Mouse (Mus musculus) forebrain, postnatal 0 days (tissue): ENCODE results near the gene Galr3. TPM values are rescaled to one million over a fixed set of nuclear protein-coding genes. Genes with fewer than 3 reads are reported as not detected.

Experiments used
- ATAC-seq: fragments of 200-750 bp; cut with Nextera tagmentation; 2 replicates; pipeline ENCODE4 v1.8.0; 2017; ENCODE audit warnings: mild to moderate bottlenecking, moderate library complexity
- DNase-seq: peaks from one replicate; pipeline ENCODE4 v3.0.0-alpha.2; 2015
- H3K27ac ChIP-seq: fragments of 300-500 bp; sonication (generic); 2 replicates; pipeline ENCODE4 v1.5.1; 2014; ENCODE audit warnings: low read depth, mild to moderate bottlenecking, antibody characterized with exemption, low read length, moderate library complexity, mixed read lengths
- H3K27me3 ChIP-seq: fragments of 300-500 bp; sonication (generic); 2 replicates; pipeline ENCODE4 v1.6.1; 2014; ENCODE audit warnings: mild to moderate bottlenecking, low read length, mixed read lengths; ENCODE audit not compliant: insufficient read depth
- H3K36me3 ChIP-seq: fragments of 300-500 bp; sonication (generic); 2 replicates; pipeline ENCODE4 v1.6.1; 2014; ENCODE audit warnings: mild to moderate bottlenecking, moderate library complexity; ENCODE audit not compliant: insufficient read depth
- H3K4me1 ChIP-seq: fragments of 300-500 bp; sonication (generic); 2 replicates; pipeline ENCODE4 v1.6.1; 2014; ENCODE audit warnings: antibody characterized with exemption; ENCODE audit not compliant: insufficient read depth
- H3K4me2 ChIP-seq: fragments of 300-500 bp; sonication (generic); 2 replicates; pipeline ENCODE4 v1.6.1; 2014; ENCODE audit warnings: low read depth, mild to moderate bottlenecking, moderate library complexity
- H3K4me3 ChIP-seq: fragments of 300-500 bp; sonication (generic); 2 replicates; pipeline ENCODE4 v1.5.1; 2014; ENCODE audit warnings: low read depth, low read length, mixed read lengths
- H3K9ac ChIP-seq: fragments of 300-500 bp; sonication (generic); 2 replicates; pipeline ENCODE4 v1.6.1; 2014; ENCODE audit warnings: mild to moderate bottlenecking
- H3K9me3 ChIP-seq: fragments of 300-500 bp; sonication (generic); 2 replicates; pipeline ENCODE4 v1.6.1; 2016; ENCODE audit warnings: low read length
- CTCF ChIP-seq: sonication (generic); IDR thresholded peaks from 2 replicates; pipeline ENCODE4 v1.5.1; 2016; ENCODE audit warnings: antibody characterized with exemption, control low read depth, low read depth
- WGBS: fragments of 180-500 bp; shearing (Covaris S2); extraction: QIAGEN DNeasy Blood & Tissue Kit; methylation state at CpG from one replicate; pipeline ENCODE4 v1.1.7; 2014; 5-methylcytosine and 5-hydroxymethylcytosine counted together
- polyA plus RNA-seq: library from polyadenylated mRNA; unstranded; fragments of >200 nt; fragmentation: Nextera tagmentation; extraction: Ambion mirVana; gene quantifications from 2 replicates; pipeline ENCODE4 v1.2.1, GENCODE M21; 2015
- total RNA-seq: library from RNA; depleted of rRNA; stranded (reverse); fragments of >200 nt; gene quantifications from 2 replicates; pipeline ENCODE4 v1.2.3, GENCODE M21; 2014; rRNA removed

The Galr3 gene
- total RNA-seq = 0.62 TPM in 1 of 2 replicates, not detected in the other
- polyA plus RNA-seq = 0.12 and 0.20 TPM in 2 replicates

DNA sequence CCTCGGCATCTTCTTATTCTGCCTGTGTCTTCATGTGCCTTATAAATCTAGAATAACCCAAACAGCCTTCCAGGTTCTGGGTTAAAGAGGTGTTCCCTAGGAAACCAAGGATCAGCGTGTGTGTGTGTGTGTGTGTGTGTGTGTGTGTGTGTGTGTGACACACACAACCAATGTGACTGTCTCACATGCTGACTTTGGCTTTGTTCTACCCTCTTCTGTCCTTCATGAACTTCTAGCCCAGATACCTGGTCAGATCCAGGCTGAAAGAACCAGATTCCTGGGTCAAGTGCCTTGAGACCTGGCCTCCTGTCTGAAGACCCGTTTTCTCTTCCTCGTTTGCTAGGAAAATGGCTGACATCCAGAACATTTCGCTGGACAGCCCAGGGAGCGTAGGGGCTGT, at the start of gene Galr3:
Gene Galr3 (plus strand): TSS at position 301 of the 400 bp plus-strand sequence.
- Histone ChIP-seq H3K27ac (peak within 1 kb of the TSS; percentile 70), H3K9ac (peak within 1 kb of the TSS; percentile 62), H3K27me3 (peaks cover 21% of the 10 kb centered on the region), H3K4me2 (peak within 1 kb of the TSS; percentile 85), H3K4me1 (peaks cover 7% of the 10 kb centered on the region; the same call in 1 of the 2 replicates), H3K4me3 (peak within 1 kb of the TSS; percentile 61), H3K9me3 (no peaks in the 10 kb centered on the region), H3K36me3 (no peaks in the 10 kb centered on the region)
- TF ChIP-seq CTCF = no peak
- DNase-seq (no peak), ATAC-seq (no peak)
- WGBS = 64% methylated on average over 6 of the region's 6 CpGs

DNA sequence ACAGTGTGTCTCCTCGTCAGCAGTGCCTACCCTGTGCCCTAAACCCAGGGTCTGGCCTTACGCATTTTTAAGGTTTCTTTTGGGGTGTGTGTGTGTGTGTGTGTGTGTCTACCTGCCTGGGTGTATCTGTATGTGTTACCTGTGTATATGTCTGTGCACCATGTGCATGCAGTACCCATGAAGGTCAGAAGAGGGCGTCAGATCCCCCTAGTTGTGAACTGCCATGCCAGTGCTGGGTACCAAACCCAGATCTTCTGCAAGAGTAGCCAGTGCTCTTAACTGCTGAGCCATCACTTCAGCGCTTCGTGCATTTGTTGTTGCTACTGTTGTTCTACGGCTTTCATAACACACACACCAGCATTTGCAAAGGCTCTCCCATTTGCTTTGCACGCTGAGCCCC, 49.5 kb upstream of the Galr3 start:
- H3K27ac ChIP-seq = no peak overlapping the region
- H3K4me1 ChIP-seq = peaks cover 4% of the 10 kb centered on the region; the same call in 1 of the 2 replicates
- TF ChIP-seq CTCF = peak; percentile 26; the same call in 1 of the 2 replicates
- H3K9ac ChIP-seq = no peak overlapping the region
- DNase-seq (no peak), ATAC-seq (no peak)
- 93% methylated on average over 7 of the region's 7 CpGs for WGBS
- H3K36me3 ChIP-seq = peaks cover 61% of the 10 kb centered on the region
- no peak overlapping the region for H3K4me3 ChIP-seq
- H3K9me3 ChIP-seq = no peaks in the 10 kb centered on the region
- H3K27me3 ChIP-seq = no peaks in the 10 kb centered on the region
- no peak overlapping the region for H3K4me2 ChIP-seq

DNA sequence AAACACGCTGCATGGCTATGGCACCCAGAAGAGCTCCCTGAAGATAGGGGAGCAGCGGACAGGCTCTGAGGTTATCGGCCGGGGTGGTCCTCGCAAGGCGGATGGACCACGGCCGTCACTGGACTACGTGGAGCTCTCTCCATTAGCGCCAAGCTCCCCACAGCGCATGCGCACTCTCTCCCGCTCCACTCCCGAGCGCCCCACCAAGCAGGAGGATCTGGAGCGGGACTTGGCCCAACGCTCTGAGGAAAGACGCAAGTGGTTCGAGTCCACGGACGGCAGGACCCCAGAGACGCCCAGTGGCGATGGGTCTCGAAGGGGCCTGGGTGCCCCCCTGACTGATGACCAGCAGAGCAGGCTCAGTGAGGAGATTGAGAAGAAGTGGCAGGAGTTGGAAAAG, 48.8 kb upstream of the Galr3 start:
- Histone ChIP-seq H3K27me3 (no peaks in the 10 kb centered on the region), H3K36me3 (peaks cover 61% of the 10 kb centered on the region), H3K9ac (no peak overlapping the region), H3K27ac (no peak overlapping the region), H3K4me3 (no peak overlapping the region), H3K9me3 (no peaks in the 10 kb centered on the region), H3K4me2 (no peak overlapping the region), H3K4me1 (peaks cover 4% of the 10 kb centered on the region; the same call in 1 of the 2 replicates)
- DNase-seq (no peak), ATAC-seq (no peak)
- no peak for TF ChIP-seq CTCF
- WGBS = 97% methylated on average over 24 of the region's 24 CpGs

DNA sequence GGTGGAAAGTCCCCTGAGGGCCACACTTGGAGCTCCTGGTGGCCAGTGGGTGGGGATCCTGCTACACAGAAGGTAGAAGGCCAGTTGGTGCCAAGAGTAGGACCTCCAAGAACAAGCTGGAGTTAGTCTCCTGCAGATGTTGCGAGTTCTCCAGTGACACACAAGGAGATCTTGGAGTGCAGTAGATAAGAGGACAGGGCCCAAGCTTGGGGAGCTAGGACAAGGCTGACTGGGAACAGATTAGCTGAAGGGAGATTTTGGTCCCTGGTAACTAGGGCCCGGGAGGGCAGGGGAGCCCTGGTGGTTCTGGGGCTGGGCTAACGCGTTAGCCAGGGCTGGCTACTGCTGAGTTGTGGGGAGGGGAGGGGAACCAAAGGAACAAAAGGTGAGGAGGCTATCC, 45.8 kb upstream of the Galr3 start:
- Histone ChIP-seq H3K4me2 (no peak overlapping the region), H3K36me3 (peaks cover 63% of the 10 kb centered on the region), H3K4me3 (no peak overlapping the region), H3K4me1 (no peaks in the 10 kb centered on the region), H3K9me3 (no peaks in the 10 kb centered on the region), H3K9ac (no peak overlapping the region), H3K27ac (no peak overlapping the region), H3K27me3 (no peaks in the 10 kb centered on the region)
- no peak for TF ChIP-seq CTCF
- WGBS = 95% methylated on average over 4 of the region's 4 CpGs
- DNase-seq = no peak
- ATAC-seq = no peak

DNA sequence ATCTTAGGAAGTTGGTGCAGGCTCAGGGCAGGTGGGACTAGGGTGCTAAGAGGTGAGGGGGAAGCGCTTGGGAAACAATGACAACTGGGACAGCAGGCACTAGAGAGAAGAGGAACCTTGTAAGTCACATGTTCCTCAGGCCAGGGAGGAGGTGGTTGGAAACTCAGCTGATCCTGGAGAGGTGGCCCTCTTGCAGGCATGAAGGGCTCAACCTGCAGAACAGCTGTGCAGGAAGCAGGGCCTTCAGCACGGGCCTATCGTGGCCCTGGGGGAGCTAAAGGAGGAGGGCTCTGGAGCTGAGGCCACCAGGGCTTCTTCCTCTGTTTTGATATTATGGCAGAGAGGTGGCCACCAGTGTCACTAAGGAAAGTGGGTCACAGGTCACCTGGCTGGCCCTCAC, 45.0 kb upstream of the Galr3 start:
- 86% methylated on average over 3 of the region's 3 CpGs for WGBS
- H3K4me3 ChIP-seq = no peak overlapping the region
- H3K27me3 ChIP-seq = no peaks in the 10 kb centered on the region
- ATAC-seq = no peak
- no peaks in the 10 kb centered on the region for H3K4me1 ChIP-seq
- no peaks in the 10 kb centered on the region for H3K9me3 ChIP-seq
- H3K27ac ChIP-seq = no peak overlapping the region
- no peak overlapping the region for H3K9ac ChIP-seq
- DNase-seq = no peak
- TF ChIP-seq CTCF = no peak
- peaks cover 63% of the 10 kb centered on the region for H3K36me3 ChIP-seq
- no peak overlapping the region for H3K4me2 ChIP-seq

DNA sequence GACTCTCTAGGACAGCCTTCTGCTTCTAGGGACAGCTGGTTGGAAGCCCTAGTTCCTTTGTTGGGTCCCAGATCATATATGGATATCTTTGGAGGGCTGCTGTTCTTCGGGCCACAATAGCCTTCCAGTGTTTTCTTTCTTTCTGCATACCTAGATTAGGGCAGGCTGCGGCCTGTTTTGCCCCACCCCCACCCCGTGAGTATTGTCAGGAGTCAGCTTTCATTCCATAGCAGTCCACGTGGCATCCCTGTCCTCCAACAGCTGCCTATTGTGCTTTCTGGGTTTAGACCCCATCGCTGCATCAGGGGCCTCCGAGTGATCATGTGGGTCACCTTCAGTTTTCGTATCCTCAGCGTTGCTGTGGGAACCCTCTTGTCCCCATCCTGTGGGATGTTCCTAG, 43.3 kb upstream of the Galr3 start:
- H3K36me3 ChIP-seq = peaks cover 63% of the 10 kb centered on the region
- H3K27me3 ChIP-seq = no peaks in the 10 kb centered on the region

DNA sequence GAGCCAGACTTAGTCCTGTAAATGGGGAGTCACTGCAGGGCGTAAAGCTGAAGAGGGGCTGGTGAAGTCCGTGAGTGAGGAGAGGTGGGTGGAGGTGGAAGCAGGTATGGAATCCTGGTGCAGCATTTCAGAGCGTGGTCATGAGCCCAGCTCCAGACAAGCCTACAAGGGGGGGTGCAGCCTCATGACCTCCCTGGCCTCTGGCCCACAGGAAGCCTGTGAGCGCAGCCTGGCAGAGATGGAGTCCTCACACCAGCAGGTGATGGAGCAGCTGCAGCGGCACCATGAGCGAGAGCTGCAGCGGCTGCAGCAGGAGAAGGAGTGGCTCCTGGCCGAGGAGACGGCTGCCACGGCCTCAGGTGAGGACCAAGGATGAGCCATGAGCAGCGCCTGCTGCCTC, 42.1 kb upstream of the Galr3 start:
- TF ChIP-seq CTCF = no peak
- WGBS = 88% methylated on average over 11 of the region's 11 CpGs
- Histone ChIP-seq H3K4me3 (no peak overlapping the region), H3K9ac (no peak overlapping the region), H3K9me3 (no peaks in the 10 kb centered on the region), H3K4me1 (no peaks in the 10 kb centered on the region), H3K4me2 (no peak overlapping the region), H3K27me3 (no peaks in the 10 kb centered on the region), H3K27ac (no peak overlapping the region), H3K36me3 (peaks cover 63% of the 10 kb centered on the region)
- DNase-seq (no peak), ATAC-seq (no peak)

More for the DNA sequence above, 43.3 kb upstream of the Galr3 start:
- H3K27ac ChIP-seq = no peak overlapping the region
- TF ChIP-seq CTCF = no peak
- DNase-seq (no peak), ATAC-seq (no peak)
- H3K9ac ChIP-seq = no peak overlapping the region
- H3K9me3 ChIP-seq = no peaks in the 10 kb centered on the region
- H3K4me1 ChIP-seq = no peaks in the 10 kb centered on the region
- whole genome bisulfite sequencing = 66% methylated on average over 8 of the region's 8 CpGs
- H3K4me2 ChIP-seq = no peak overlapping the region
- no peak overlapping the region for H3K4me3 ChIP-seq
